Mouse (Mus musculus) thymus, postnatal 4 days (tissue): ENCODE results near the gene Kank1.

Source experiments
- DNase-seq: peaks from one replicate; pipeline ENCODE4 v3.0.0; 2021

The Kank1 gene

DNA sequence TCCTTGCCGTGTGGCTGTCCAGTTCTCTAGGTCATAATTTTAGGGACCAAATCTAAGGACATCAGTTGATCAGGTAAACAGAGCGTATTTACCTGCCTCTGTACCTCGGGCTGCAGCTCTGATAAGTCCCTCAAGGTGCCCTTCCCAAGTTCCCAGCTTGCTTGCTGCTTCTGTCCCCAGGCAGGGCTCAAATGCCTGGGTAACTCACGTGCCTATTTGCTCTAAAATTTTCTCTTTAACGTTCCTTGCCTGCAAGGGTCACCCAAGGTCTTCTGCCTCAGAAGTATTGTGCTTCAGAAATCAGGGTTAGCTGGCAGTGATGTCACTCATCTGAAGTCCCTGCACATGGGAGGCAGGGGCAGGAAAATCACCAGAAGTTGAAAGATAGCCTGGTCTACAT lies 210.6 kb downstream of the Kank1 start:
- DNase-seq, result no peak

GRCm38 (mm10) chr19:25450869-25451629 lies 214.3 kb downstream of the Kank1 start:
- DNase-seq, result peak; percentile 48

- no peak for DNase-seq
These were observed 216.4 kb downstream of the Kank1 start for GRCm38 (mm10) chr19:25453146-25453545.

- DNase-seq, result no peak
These were observed 224.0 kb downstream of the Kank1 start for GRCm38 (mm10) chr19:25460760-25461159.

DNA sequence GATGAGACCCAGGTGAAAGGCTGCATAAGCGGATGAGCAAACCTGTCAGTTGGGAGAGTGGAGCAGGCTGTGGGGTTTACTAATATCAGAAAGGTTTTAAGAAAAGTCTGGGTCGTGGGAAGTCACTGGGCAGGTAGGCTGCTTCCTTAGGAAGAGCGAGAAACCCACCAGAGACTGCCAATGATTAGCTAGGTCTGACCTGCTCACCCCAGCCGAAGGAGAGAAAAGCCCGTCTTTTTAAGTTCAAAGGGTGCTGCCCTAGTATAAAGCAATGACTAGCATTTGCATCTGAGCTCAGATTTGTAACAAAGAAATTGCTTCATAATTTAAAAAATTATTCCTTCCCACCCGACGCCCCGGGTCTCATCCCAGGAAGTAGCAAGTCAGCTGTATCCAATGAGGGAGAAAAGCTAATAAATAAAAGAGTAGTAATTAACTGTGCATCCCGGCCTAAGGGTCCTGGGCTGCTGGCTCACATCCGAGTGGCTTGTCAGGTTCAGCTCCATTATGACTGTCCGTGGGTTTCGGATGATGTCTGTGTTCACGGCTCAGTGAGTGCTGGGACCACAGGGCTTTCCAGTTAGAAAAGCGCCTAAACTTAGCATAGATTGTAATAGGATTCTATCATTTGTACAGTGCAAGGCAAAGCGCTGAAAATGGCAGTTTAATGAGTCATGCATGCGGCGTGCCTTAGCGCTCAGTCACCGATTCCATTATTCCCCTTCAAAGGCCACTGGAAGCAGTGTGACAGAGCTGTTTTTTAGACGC lies 225.0 kb downstream of the Kank1 start:
- DNase-seq, result no peak

DNA sequence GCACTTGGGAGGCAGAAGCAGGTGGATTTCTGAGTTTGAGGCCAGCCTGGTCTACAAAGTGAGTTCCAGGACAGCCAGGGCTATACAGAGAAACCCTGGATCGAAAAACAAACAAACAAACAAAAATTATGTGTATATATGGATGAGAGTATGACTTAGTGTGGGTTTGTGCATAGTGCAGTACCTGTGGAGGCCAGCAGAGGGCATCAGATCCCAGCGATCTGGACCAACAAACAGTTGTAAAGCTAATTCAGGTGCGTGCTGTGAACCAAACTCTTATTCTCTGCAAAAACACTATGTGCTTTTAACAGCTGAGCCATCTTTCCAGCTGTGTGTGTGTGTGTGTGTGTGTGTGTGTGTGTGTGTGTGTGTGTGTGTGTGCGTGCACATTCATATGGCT lies 239.0 kb downstream of the Kank1 start:
- peak; percentile 60 for DNase-seq

DNA sequence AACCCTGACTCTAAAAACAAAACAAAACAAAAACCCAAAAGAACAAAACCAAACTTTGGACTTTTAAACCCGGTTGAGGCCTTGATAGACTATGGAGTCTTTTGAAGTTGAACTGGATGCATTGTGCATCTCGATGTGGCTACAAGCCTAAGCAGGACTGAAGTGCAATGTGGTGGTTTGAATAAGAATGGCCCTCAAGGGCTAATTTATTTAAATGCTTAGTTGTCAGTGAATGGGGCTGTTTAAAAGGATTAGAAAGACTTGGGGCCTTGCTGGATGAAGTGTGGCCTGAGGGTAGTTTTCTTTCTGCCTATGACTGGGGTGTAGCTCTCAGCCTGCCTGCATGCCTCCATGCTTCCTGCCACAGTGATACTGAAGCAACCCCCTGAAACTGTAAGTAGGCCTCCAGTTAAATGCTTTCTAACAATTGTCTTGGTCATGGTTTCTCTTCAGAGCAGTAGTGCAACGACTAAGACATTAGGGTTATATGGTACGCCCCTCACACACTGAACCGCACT lies 242.4 kb downstream of the Kank1 start:
- no peak for DNase-seq

GRCm38 (mm10) chr19:25480820-25481219 lies 244.0 kb downstream of the Kank1 start:
- DNase-seq, result no peak
